In genomic region chr1:135429901-135430668, GRCm38 (mm10) we compare ENCODE assay signal across 1 mouse cellular context.
TF ChIP-seq lines count a peak whose summit lies in the region.

TSS of gene Ipo9 (minus strand) at chr1:135430499.

TF ChIP-seq in MEL, 35 proteins besides CTCF, POLR2A, EP300 and RAD21 (continued from another document):
- peak; percentile 83; the same call in 1 of the 2 replicates for TF ChIP-seq E2F4 (IDR thresholded peaks at IDR 0.05; ENCODE audit: borderline replicate concordance, low read depth, low read length)
- TF ChIP-seq USF1 (IDR thresholded peaks at IDR 0.05; ENCODE audit: low read depth, low read length): no peak
- TF ChIP-seq KAT2A (conservative IDR thresholded peaks at IDR 0.05; ENCODE audit: low read depth, low read length): no peak; the same call in 1 of the 2 replicates
- peak; percentile 40; the same call in 1 of the 2 replicates for TF ChIP-seq TBP (IDR thresholded peaks at IDR 0.05; ENCODE audit: low read depth, low read length)
- no peak for TF ChIP-seq SMC3 (IDR thresholded peaks at IDR 0.05; ENCODE audit: low read depth, low read length)
- TF ChIP-seq GABPA (IDR thresholded peaks at IDR 0.05; ENCODE audit: low read depth, low read length): no peak
- no peak for TF ChIP-seq ZKSCAN1 (IDR thresholded peaks at IDR 0.05; ENCODE audit: low read depth, low read length)
